Mouse (Mus musculus) liver, postnatal 0 days (tissue): Measurements from ENCODE around the gene Pla2g16. TPM values are rescaled to one million over a fixed set of nuclear protein-coding genes. Genes with fewer than 3 reads are reported as not detected.

Source experiments
- ATAC-seq: fragments of 200-750 bp; cut with Nextera tagmentation; 2 replicates; pipeline ENCODE4 v1.8.0; 2017; ENCODE audit warnings: mild to moderate bottlenecking, moderate library complexity
- DNase-seq: peaks from one replicate; pipeline ENCODE4 v3.0.0-alpha.2; 2016
- H3K27ac ChIP-seq: fragments of 300-500 bp; sonication (generic); 2 replicates; pipeline ENCODE4 v1.5.1; 2014; ENCODE audit warnings: antibody characterized with exemption, moderate library complexity, mild to moderate bottlenecking, low read depth
- H3K27me3 ChIP-seq: fragments of 300-500 bp; sonication (generic); 2 replicates; pipeline ENCODE4 v1.6.1; 2014; ENCODE audit warnings: low read length, control low read depth, mixed read lengths; ENCODE audit not compliant: insufficient read depth
- H3K36me3 ChIP-seq: fragments of 300-500 bp; sonication (generic); replicated peaks from 2 replicates; pipeline ENCODE4 v1.6.1; 2014; ENCODE audit warnings: mild to moderate bottlenecking, control low read depth, low read length, moderate library complexity, mixed read lengths; ENCODE audit not compliant: insufficient read depth
- H3K4me1 ChIP-seq: fragments of 300-500 bp; sonication (generic); 2 replicates; pipeline ENCODE4 v1.6.1; 2014; ENCODE audit warnings: antibody characterized with exemption, mild to moderate bottlenecking, control low read depth; ENCODE audit not compliant: insufficient read depth
- H3K4me2 ChIP-seq: fragments of 300-500 bp; sonication (generic); 2 replicates; pipeline ENCODE4 v1.6.1; 2014; ENCODE audit warnings: low read depth, mild to moderate bottlenecking, low read length, moderate library complexity, mixed read lengths
- H3K4me3 ChIP-seq: fragments of 300-500 bp; sonication (generic); 2 replicates; pipeline ENCODE4 v1.5.1; 2014; ENCODE audit warnings: low read depth, low read length
- H3K9ac ChIP-seq: fragments of 300-500 bp; sonication (generic); replicated peaks from 2 replicates; pipeline ENCODE4 v1.6.1; 2014; ENCODE audit warnings: mild to moderate bottlenecking, moderate library complexity
- H3K9me3 ChIP-seq: fragments of 300-500 bp; sonication (generic); 2 replicates; pipeline ENCODE4 v1.6.1; 2016; ENCODE audit warnings: mild to moderate bottlenecking, control low read depth, low read length, mixed read lengths
- CTCF ChIP-seq: sonication (generic); IDR thresholded peaks from 2 replicates; pipeline ENCODE4 v1.5.1; 2016; ENCODE audit warnings: antibody characterized with exemption, low read depth
- EP300 ChIP-seq: IDR thresholded peaks from 2 replicates; pipeline ENCODE4 v1.6.1; 2016; ENCODE audit warnings: antibody characterized with exemption, low read depth, mild to moderate bottlenecking
- WGBS: fragments of 180-500 bp; shearing (Covaris S2); extraction: QIAGEN DNeasy Blood & Tissue Kit; methylation state at CpG from one replicate; pipeline ENCODE4 v1.1.7; 2014; ENCODE audit not compliant: insufficient replicate concordance; 5-methylcytosine and 5-hydroxymethylcytosine counted together
- polyA plus RNA-seq: library from polyadenylated mRNA; unstranded; fragments of >200 nt; fragmentation: Nextera tagmentation; extraction: Ambion mirVana; gene quantifications from 2 replicates; pipeline ENCODE4 v1.2.1, GENCODE M21; 2015

Pla2g16 gene
- polyA plus RNA-seq, 1 experiment from 2014 or later: 16.0 TPM

DNA sequence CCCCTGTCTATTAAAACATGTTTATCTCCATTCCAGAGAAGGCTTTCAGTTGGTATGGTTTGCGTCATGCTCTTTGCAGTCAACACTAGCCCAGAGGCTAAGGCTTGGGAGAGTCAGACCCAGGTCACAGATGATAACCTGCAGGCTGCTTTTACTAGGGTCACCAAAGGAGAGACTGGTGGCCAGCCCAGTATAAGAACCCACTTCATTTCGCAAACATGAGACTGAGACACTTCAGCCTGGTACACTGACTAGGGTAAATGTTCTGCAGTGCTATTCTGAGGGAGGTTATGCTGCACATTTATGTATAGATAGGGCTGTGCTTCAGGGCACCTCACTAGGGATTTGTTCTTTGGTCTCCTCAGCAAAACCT, 5.0 kb upstream of the Pla2g16 start:
- Histone ChIP-seq H3K36me3 (no peaks in the 10 kb centered on the region), H3K27ac (peak overlapping the region; percentile 64), H3K4me1 (peaks cover 14% of the 10 kb centered on the region), H3K9me3 (no peaks in the 10 kb centered on the region), H3K9ac (0 out of 2 replicates have a peak overlapping the region, but pooled peaks have one; percentile 26), H3K4me2 (peak overlapping the region; percentile 42; the same call in 1 of the 2 replicates), H3K4me3 (no peak overlapping the region), H3K27me3 (no peaks in the 10 kb centered on the region)
- WGBS: 46% methylated on average over 2 of the region's 2 CpGs
- TF ChIP-seq CTCF: no peak
- TF ChIP-seq EP300: no peak
- DNase-seq: no peak
- peak; percentile 40 for ATAC-seq

- ATAC-seq (no peak), DNase-seq (no peak)
- Histone ChIP-seq H3K36me3 (no peaks in the 10 kb centered on the region), H3K9ac (no peak overlapping the region), H3K4me3 (no peak overlapping the region), H3K27me3 (no peaks in the 10 kb centered on the region), H3K4me1 (peaks cover 17% of the 10 kb centered on the region), H3K27ac (peak overlapping the region; percentile 34; the same call in 1 of the 2 replicates), H3K4me2 (no peak overlapping the region), H3K9me3 (no peaks in the 10 kb centered on the region)
- no peak; the same call in 1 of the 2 replicates for TF ChIP-seq EP300
- no peak for TF ChIP-seq CTCF
These were observed 3.8 kb upstream of the Pla2g16 start for GRCm38 (mm10) chr19:7553441-7553840.

GRCm38 (mm10) chr19:7554881-7555280, 2.4 kb upstream of the Pla2g16 start:
- ATAC-seq: no peak
- no peak for TF ChIP-seq EP300
- TF ChIP-seq CTCF: no peak
- H3K4me3 ChIP-seq: no peak overlapping the region
- H3K27ac ChIP-seq: no peak overlapping the region
- DNase-seq: no peak
- H3K9ac ChIP-seq: no peak overlapping the region
- H3K4me1 ChIP-seq: peaks cover 18% of the 10 kb centered on the region
- H3K27me3 ChIP-seq: no peaks in the 10 kb centered on the region
- no peaks in the 10 kb centered on the region for H3K36me3 ChIP-seq
- 64% methylated on average over 4 of the region's 4 CpGs for WGBS
- H3K9me3 ChIP-seq: no peaks in the 10 kb centered on the region
- H3K4me2 ChIP-seq: no peak overlapping the region

- Histone ChIP-seq H3K36me3 (no peaks in the 10 kb centered on the region), H3K4me1 (peaks cover 14% of the 10 kb centered on the region), H3K27ac (no peak overlapping the region), H3K4me2 (no peak overlapping the region), H3K4me3 (no peak overlapping the region), H3K27me3 (no peaks in the 10 kb centered on the region), H3K9me3 (no peaks in the 10 kb centered on the region), H3K9ac (no peak overlapping the region)
- TF ChIP-seq EP300: no peak
- no peak for TF ChIP-seq CTCF
- no peak for DNase-seq
- ATAC-seq: no peak
- WGBS: 81% methylated on average over 1 of the region's 1 CpGs
These were observed 618 bp upstream of the Pla2g16 start for GRCm38 (mm10) chr19:7556641-7557040.

DNA sequence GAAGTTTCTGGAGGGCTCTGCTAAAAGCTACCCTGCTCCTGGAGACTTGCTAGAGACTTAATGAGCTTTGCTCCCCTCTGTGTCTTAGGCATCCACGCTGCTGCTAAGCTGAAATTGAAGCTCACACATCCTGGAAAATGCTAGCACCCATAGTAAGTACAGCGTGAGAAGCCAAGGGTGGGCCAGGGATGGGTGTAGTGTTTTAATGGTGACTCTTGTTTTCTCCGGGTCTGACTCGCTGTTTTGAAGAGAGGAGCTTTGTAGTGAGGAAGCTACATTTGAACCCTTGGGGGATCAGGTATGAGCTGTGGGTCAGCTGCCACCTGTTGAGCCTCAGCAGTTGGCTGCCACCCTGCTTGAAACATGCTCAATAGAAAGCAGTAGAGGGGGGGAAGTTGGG, 585 bp downstream of the Pla2g16 start:
- Histone ChIP-seq H3K4me1 (peaks cover 11% of the 10 kb centered on the region), H3K27me3 (no peaks in the 10 kb centered on the region), H3K4me2 (peak overlapping the region; percentile 87), H3K9me3 (no peaks in the 10 kb centered on the region), H3K36me3 (no peaks in the 10 kb centered on the region), H3K4me3 (peak overlapping the region; percentile 66), H3K27ac (peak overlapping the region; percentile 71), H3K9ac (peak overlapping the region; percentile 82)
- TF ChIP-seq CTCF (no peak), EP300 (no peak)
- 7% methylated on average over 4 of the region's 4 CpGs for WGBS
- DNase-seq (no peak), ATAC-seq (peak; percentile 26)

GRCm38 (mm10) chr19:7558675-7559074, 1.4 kb downstream of the Pla2g16 start:
- no peak for DNase-seq
- ATAC-seq: no peak
- peaks cover 6% of the 10 kb centered on the region for H3K4me1 ChIP-seq
- H3K9ac ChIP-seq: peak overlapping the region; percentile 82; the same call in 1 of the 2 replicates
- H3K4me2 ChIP-seq: peak overlapping the region; percentile 87
- H3K27ac ChIP-seq: no peak overlapping the region
- no peaks in the 10 kb centered on the region for H3K9me3 ChIP-seq
- TF ChIP-seq EP300: no peak
- no peak for TF ChIP-seq CTCF
- H3K27me3 ChIP-seq: no peaks in the 10 kb centered on the region
- no peaks in the 10 kb centered on the region for H3K36me3 ChIP-seq
- 69% methylated on average over 4 of the region's 4 CpGs for WGBS
- H3K4me3 ChIP-seq: peak overlapping the region; percentile 66

- no peak for TF ChIP-seq EP300
- TF ChIP-seq CTCF: no peak
- 70% methylated on average over 4 of the region's 4 CpGs for WGBS
- no peak overlapping the region for H3K4me3 ChIP-seq
These were observed 2.7 kb downstream of the Pla2g16 start for GRCm38 (mm10) chr19:7559986-7560385.

More at GRCm38 (mm10) chr19:7559986-7560385, 2.7 kb downstream of the Pla2g16 start:
- Histone ChIP-seq H3K36me3 (no peaks in the 10 kb centered on the region), H3K27me3 (no peaks in the 10 kb centered on the region), H3K27ac (no peak overlapping the region), H3K4me2 (no peak overlapping the region), H3K9ac (no peak overlapping the region), H3K9me3 (no peaks in the 10 kb centered on the region), H3K4me1 (peaks cover 6% of the 10 kb centered on the region)
- DNase-seq (no peak), ATAC-seq (no peak)
